Mouse (Mus musculus): ENCODE results near the gene Pctp. TPM values are rescaled to one million over a fixed set of nuclear protein-coding genes. Genes with fewer than 3 reads are reported as not detected.

Pctp gene
- polyA plus RNA-seq (2014; fragmentation: Nextera tagmentation; extraction: Ambion mirVana), result 13.9 and 14.5 TPM in 2 replicates

- H3K36me3 ChIP-seq (ENCODE audit: control insufficient read depth, insufficient read depth, low read length), result no peaks in the 10 kb centered on the region
- H3K9ac ChIP-seq (ENCODE audit: low read depth, low read length), result peak within 1 kb of the TSS; percentile 74
- DNase-seq (ENCODE audit: low spot score) (peak; percentile 82), ATAC-seq (replicated peaks; ENCODE audit: low FRiP score) (peak; percentile 99)
- WGBS, result 8% methylated on average over 35 of the region's 35 CpGs
- peak within 1 kb of the TSS; percentile 68 for H3K4me3 ChIP-seq (ENCODE audit: low read depth, low read length)
- H3K4me2 ChIP-seq, result peak within 1 kb of the TSS; percentile 71
- H3K27ac ChIP-seq (ENCODE audit: low read depth, low read length), result no peak within 1 kb of the TSS
- H3K9me3 ChIP-seq (ENCODE audit: control insufficient read depth, low read length), result no peaks in the 10 kb centered on the region
- H3K4me1 ChIP-seq (replicated peaks; ENCODE audit: control insufficient read depth, insufficient read depth, low read length), result peaks cover 6% of the 10 kb centered on the region; the same call in 1 of the 2 replicates
- no peaks in the 10 kb centered on the region for H3K27me3 ChIP-seq (replicated peaks; ENCODE audit: control insufficient read depth, insufficient read depth, low read length)
These were observed at the start of gene Pctp for GRCm38 (mm10) chr11:90002231-90002986. Gene Pctp, minus strand, starts transcription at chr11:90002894.

- ATAC-seq (replicated peaks; ENCODE audit: low FRiP score) (no peak), DNase-seq (ENCODE audit: low spot score) (no peak)
- Histone ChIP-seq H3K4me3 (ENCODE audit: low read depth, low read length) (no peak overlapping the region), H3K4me1 (replicated peaks; ENCODE audit: control insufficient read depth, insufficient read depth, low read length) (no peaks in the 10 kb centered on the region), H3K9ac (ENCODE audit: low read depth, low read length) (no peak overlapping the region), H3K27ac (ENCODE audit: low read depth, low read length) (no peak overlapping the region), H3K4me2 (no peak overlapping the region), H3K36me3 (ENCODE audit: control insufficient read depth, insufficient read depth, low read length) (no peaks in the 10 kb centered on the region), H3K27me3 (replicated peaks; ENCODE audit: control insufficient read depth, insufficient read depth, low read length) (no peaks in the 10 kb centered on the region), H3K9me3 (ENCODE audit: control insufficient read depth, low read length) (no peaks in the 10 kb centered on the region)
- WGBS, result 82% methylated on average over 7 of the region's 7 CpGs
These were observed 47.3 kb upstream of the Pctp start for GRCm38 (mm10) chr11:90050016-90050415.

GRCm38 (mm10) chr11:90047271-90047670 is 44.6 kb upstream of the Pctp start:
- H3K36me3 ChIP-seq (ENCODE audit: control insufficient read depth, insufficient read depth, low read length), result no peaks in the 10 kb centered on the region
- ATAC-seq (replicated peaks; ENCODE audit: low FRiP score), result no peak
- H3K4me2 ChIP-seq, result no peak overlapping the region
- H3K9ac ChIP-seq (ENCODE audit: low read depth, low read length), result no peak overlapping the region
- 75% methylated on average over 9 of the region's 9 CpGs for WGBS
- H3K9me3 ChIP-seq (ENCODE audit: control insufficient read depth, low read length), result no peaks in the 10 kb centered on the region
- DNase-seq (ENCODE audit: low spot score), result no peak
- no peak overlapping the region for H3K27ac ChIP-seq (ENCODE audit: low read depth, low read length)
- no peaks in the 10 kb centered on the region for H3K27me3 ChIP-seq (replicated peaks; ENCODE audit: control insufficient read depth, insufficient read depth, low read length)
- H3K4me1 ChIP-seq (replicated peaks; ENCODE audit: control insufficient read depth, insufficient read depth, low read length), result no peaks in the 10 kb centered on the region
- no peak overlapping the region for H3K4me3 ChIP-seq (ENCODE audit: low read depth, low read length)

- Histone ChIP-seq H3K4me3 (ENCODE audit: low read depth, low read length) (no peak overlapping the region), H3K9ac (ENCODE audit: low read depth, low read length) (no peak overlapping the region), H3K27ac (ENCODE audit: low read depth, low read length) (no peak overlapping the region), H3K36me3 (ENCODE audit: control insufficient read depth, insufficient read depth, low read length) (no peaks in the 10 kb centered on the region), H3K27me3 (replicated peaks; ENCODE audit: control insufficient read depth, insufficient read depth, low read length) (no peaks in the 10 kb centered on the region), H3K4me2 (no peak overlapping the region), H3K9me3 (ENCODE audit: control insufficient read depth, low read length) (no peaks in the 10 kb centered on the region), H3K4me1 (replicated peaks; ENCODE audit: control insufficient read depth, insufficient read depth, low read length) (no peaks in the 10 kb centered on the region)
- 35% methylated on average over 7 of the region's 7 CpGs for WGBS
- ATAC-seq (replicated peaks; ENCODE audit: low FRiP score) (no peak), DNase-seq (ENCODE audit: low spot score) (no peak)
These were observed 43.5 kb upstream of the Pctp start for GRCm38 (mm10) chr11:90046211-90046610.

GRCm38 (mm10) chr11:90044459-90044858 is 41.8 kb upstream of the Pctp start:
- no peak for DNase-seq (ENCODE audit: low spot score)
- H3K4me3 ChIP-seq (ENCODE audit: low read depth, low read length), result no peak overlapping the region

GRCm38 (mm10) chr11:90038022-90038421 is 35.3 kb upstream of the Pctp start:
- WGBS, result 23% methylated on average over 5 of the region's 5 CpGs
- no peak overlapping the region for H3K27ac ChIP-seq (ENCODE audit: low read depth, low read length)
- H3K4me3 ChIP-seq (ENCODE audit: low read depth, low read length), result no peak overlapping the region
- H3K4me1 ChIP-seq (replicated peaks; ENCODE audit: control insufficient read depth, insufficient read depth, low read length), result no peaks in the 10 kb centered on the region
- H3K36me3 ChIP-seq (ENCODE audit: control insufficient read depth, insufficient read depth, low read length), result no peaks in the 10 kb centered on the region
- H3K9me3 ChIP-seq (ENCODE audit: control insufficient read depth, low read length), result no peaks in the 10 kb centered on the region
- ATAC-seq (replicated peaks; ENCODE audit: low FRiP score), result no peak
- no peak overlapping the region for H3K9ac ChIP-seq (ENCODE audit: low read depth, low read length)
- no peak overlapping the region for H3K4me2 ChIP-seq
- DNase-seq (ENCODE audit: low spot score), result no peak
- peaks cover 3% of the 10 kb centered on the region; the same call in 1 of the 2 replicates for H3K27me3 ChIP-seq (replicated peaks; ENCODE audit: control insufficient read depth, insufficient read depth, low read length)

More at GRCm38 (mm10) chr11:90044459-90044858, 41.8 kb upstream of the Pctp start:
- no peak overlapping the region for H3K9ac ChIP-seq (ENCODE audit: low read depth, low read length)
- no peaks in the 10 kb centered on the region for H3K9me3 ChIP-seq (ENCODE audit: control insufficient read depth, low read length)
- no peaks in the 10 kb centered on the region for H3K36me3 ChIP-seq (ENCODE audit: control insufficient read depth, insufficient read depth, low read length)
- H3K4me2 ChIP-seq, result no peak overlapping the region
- WGBS, result 81% methylated on average over 4 of the region's 4 CpGs
- no peak overlapping the region for H3K27ac ChIP-seq (ENCODE audit: low read depth, low read length)
- no peak for ATAC-seq (replicated peaks; ENCODE audit: low FRiP score)
- H3K27me3 ChIP-seq (replicated peaks; ENCODE audit: control insufficient read depth, insufficient read depth, low read length), result no peaks in the 10 kb centered on the region
- no peaks in the 10 kb centered on the region for H3K4me1 ChIP-seq (replicated peaks; ENCODE audit: control insufficient read depth, insufficient read depth, low read length)

GRCm38 (mm10) chr11:90036416-90036815 is 33.7 kb upstream of the Pctp start:
- DNase-seq (ENCODE audit: low spot score) (no peak), ATAC-seq (replicated peaks; ENCODE audit: low FRiP score) (no peak)
- no peaks in the 10 kb centered on the region for H3K4me1 ChIP-seq (replicated peaks; ENCODE audit: control insufficient read depth, insufficient read depth, low read length)
- H3K4me2 ChIP-seq, result no peak overlapping the region
- no peak overlapping the region for H3K27ac ChIP-seq (ENCODE audit: low read depth, low read length)
- peaks cover 14% of the 10 kb centered on the region for H3K27me3 ChIP-seq (replicated peaks; ENCODE audit: control insufficient read depth, insufficient read depth, low read length)
- WGBS, result 78% methylated on average over 4 of the region's 4 CpGs
- H3K4me3 ChIP-seq (ENCODE audit: low read depth, low read length), result no peak overlapping the region
- no peak overlapping the region for H3K9ac ChIP-seq (ENCODE audit: low read depth, low read length)
- no peaks in the 10 kb centered on the region for H3K36me3 ChIP-seq (ENCODE audit: control insufficient read depth, insufficient read depth, low read length)
- no peaks in the 10 kb centered on the region for H3K9me3 ChIP-seq (ENCODE audit: control insufficient read depth, low read length)

- Histone ChIP-seq H3K36me3 (ENCODE audit: control insufficient read depth, insufficient read depth, low read length) (no peaks in the 10 kb centered on the region), H3K9ac (ENCODE audit: low read depth, low read length) (no peak overlapping the region), H3K27me3 (replicated peaks; ENCODE audit: control insufficient read depth, insufficient read depth, low read length) (peaks cover 14% of the 10 kb centered on the region), H3K4me2 (no peak overlapping the region), H3K4me1 (replicated peaks; ENCODE audit: control insufficient read depth, insufficient read depth, low read length) (no peaks in the 10 kb centered on the region), H3K4me3 (ENCODE audit: low read depth, low read length) (no peak overlapping the region), H3K27ac (ENCODE audit: low read depth, low read length) (no peak overlapping the region), H3K9me3 (ENCODE audit: control insufficient read depth, low read length) (no peaks in the 10 kb centered on the region)
- 84% methylated on average over 14 of the region's 14 CpGs for WGBS
- DNase-seq (ENCODE audit: low spot score) (no peak), ATAC-seq (replicated peaks; ENCODE audit: low FRiP score) (no peak)
These were observed 32.8 kb upstream of the Pctp start for GRCm38 (mm10) chr11:90035532-90035931.

GRCm38 (mm10) chr11:90034646-90035045 is 32.0 kb upstream of the Pctp start:
- Histone ChIP-seq H3K36me3 (ENCODE audit: control insufficient read depth, insufficient read depth, low read length) (no peaks in the 10 kb centered on the region), H3K4me3 (ENCODE audit: low read depth, low read length) (no peak overlapping the region), H3K9me3 (ENCODE audit: control insufficient read depth, low read length) (no peaks in the 10 kb centered on the region), H3K4me1 (replicated peaks; ENCODE audit: control insufficient read depth, insufficient read depth, low read length) (no peaks in the 10 kb centered on the region), H3K27ac (ENCODE audit: low read depth, low read length) (no peak overlapping the region), H3K9ac (ENCODE audit: low read depth, low read length) (no peak overlapping the region), H3K27me3 (replicated peaks; ENCODE audit: control insufficient read depth, insufficient read depth, low read length) (peaks cover 19% of the 10 kb centered on the region), H3K4me2 (no peak overlapping the region)
- ATAC-seq (replicated peaks; ENCODE audit: low FRiP score) (no peak), DNase-seq (ENCODE audit: low spot score) (no peak)
- 83% methylated on average over 12 of the region's 12 CpGs for WGBS

Measured in liver, embryonic 11.5 days (tissue).